Mouse (Mus musculus) embryonic facial prominence, embryonic 14.5 days (tissue): ENCODE data around the gene Dnal4. TPM values are rescaled to one million over a fixed set of nuclear protein-coding genes. Genes with fewer than 3 reads are reported as not detected.

Experiments
- ATAC-seq: fragments of 200-750 bp; cut with Nextera tagmentation; 2 replicates; pipeline ENCODE4 v1.8.0; 2017; ENCODE audit warnings: low read depth, moderate number of reproducible peaks, moderate TSS enrichment
- DNase-seq: peaks from one replicate; pipeline ENCODE4 v3.0.0-alpha.2; 2015; ENCODE audit warnings: low spot score
- H3K27ac ChIP-seq: fragments of 300-500 bp; sonication (generic); replicated peaks from 2 replicates; pipeline ENCODE4 v1.5.1; 2014; ENCODE audit warnings: low read depth, mild to moderate bottlenecking, low read length, moderate library complexity
- H3K27me3 ChIP-seq: fragments of 300-500 bp; sonication (generic); replicated peaks from 2 replicates; pipeline ENCODE4 v1.6.1; 2014; ENCODE audit warnings: low read length; ENCODE audit not compliant: control insufficient read depth, insufficient read depth
- H3K36me3 ChIP-seq: fragments of 300-500 bp; sonication (generic); 2 replicates; pipeline ENCODE4 v1.6.1; 2014; ENCODE audit warnings: low read length, mixed read lengths; ENCODE audit not compliant: control insufficient read depth, insufficient read depth
- H3K4me1 ChIP-seq: fragments of 300-500 bp; sonication (generic); 2 replicates; pipeline ENCODE4 v1.6.1; 2014; ENCODE audit warnings: antibody characterized with exemption, low read length; ENCODE audit not compliant: control insufficient read depth, insufficient read depth
- H3K4me2 ChIP-seq: fragments of 300-500 bp; sonication (generic); 2 replicates; pipeline ENCODE4 v1.6.1; 2014; ENCODE audit warnings: low read depth, mild to moderate bottlenecking, low read length, moderate library complexity, mixed read lengths
- H3K4me3 ChIP-seq: fragments of 300-500 bp; sonication (generic); 2 replicates; pipeline ENCODE4 v1.5.1; 2014; ENCODE audit warnings: low read depth, mild to moderate bottlenecking, low read length
- H3K9ac ChIP-seq: fragments of 300-500 bp; sonication (generic); 2 replicates; pipeline ENCODE4 v1.6.1; 2014; ENCODE audit warnings: low read depth, mild to moderate bottlenecking, low read length, moderate library complexity, mixed read lengths
- H3K9me3 ChIP-seq: fragments of 300-500 bp; sonication (generic); 2 replicates; pipeline ENCODE4 v1.6.1; 2016; ENCODE audit warnings: low read length; ENCODE audit not compliant: control insufficient read depth
- WGBS: fragments of 180-500 bp; shearing (Covaris S2); extraction: QIAGEN DNeasy Blood & Tissue Kit; methylation state at CpG from one replicate; pipeline ENCODE4 v1.1.7; 2014; 5-methylcytosine and 5-hydroxymethylcytosine counted together
- polyA plus RNA-seq: library from polyadenylated mRNA; unstranded; fragments of >200 nt; fragmentation: Nextera tagmentation; extraction: Ambion mirVana; gene quantifications from 2 replicates; pipeline ENCODE4 v1.2.1, GENCODE M21; 2014

The Dnal4 gene
- polyA plus RNA-seq, 1 experiment from 2014 or later, result 50.0 TPM

- Histone ChIP-seq H3K36me3 (no peaks in the 10 kb centered on the region), H3K4me2 (no peak overlapping the region), H3K9me3 (no peaks in the 10 kb centered on the region), H3K27me3 (no peaks in the 10 kb centered on the region), H3K9ac (no peak overlapping the region), H3K27ac (no peak overlapping the region), H3K4me3 (no peak overlapping the region), H3K4me1 (peaks cover 4% of the 10 kb centered on the region; the same call in 1 of the 2 replicates)
- ATAC-seq, result no peak
- 79% methylated on average over 3 of the region's 3 CpGs for WGBS
- DNase-seq, result no peak
These were observed 24.3 kb downstream of the Dnal4 start for GRCm38 (mm10) chr15:79753420-79753752.

- Histone ChIP-seq H3K4me1 (peaks cover 4% of the 10 kb centered on the region; the same call in 1 of the 2 replicates), H3K9ac (0 out of 2 replicates have a peak overlapping the region, but pooled peaks have one; percentile 31), H3K27me3 (no peaks in the 10 kb centered on the region), H3K4me3 (no peak overlapping the region), H3K9me3 (no peaks in the 10 kb centered on the region), H3K4me2 (no peak overlapping the region), H3K36me3 (no peaks in the 10 kb centered on the region), H3K27ac (no peak overlapping the region)
- DNase-seq, result peak; percentile 64
- 26% methylated on average over 11 of the region's 11 CpGs for WGBS
- peak; percentile 59 for ATAC-seq
These were observed 24.8 kb downstream of the Dnal4 start for GRCm38 (mm10) chr15:79752742-79753419.

- H3K4me3 ChIP-seq, result no peak overlapping the region
- ATAC-seq (no peak), DNase-seq (no peak)
- H3K9ac ChIP-seq, result no peak overlapping the region
- WGBS, result 88% methylated on average over 13 of the region's 17 CpGs
- H3K4me1 ChIP-seq, result peaks cover 4% of the 10 kb centered on the region; the same call in 1 of the 2 replicates
- no peak overlapping the region for H3K27ac ChIP-seq
- H3K4me2 ChIP-seq, result no peak overlapping the region
- no peaks in the 10 kb centered on the region for H3K27me3 ChIP-seq
- H3K9me3 ChIP-seq, result no peaks in the 10 kb centered on the region
- H3K36me3 ChIP-seq, result no peaks in the 10 kb centered on the region
These were observed 25.9 kb downstream of the Dnal4 start for GRCm38 (mm10) chr15:79751772-79752171.

GRCm38 (mm10) chr15:79750266-79750665 is 27.4 kb downstream of the Dnal4 start:
- no peak for ATAC-seq
- no peak overlapping the region for H3K9ac ChIP-seq
- DNase-seq, result no peak
- H3K36me3 ChIP-seq, result no peaks in the 10 kb centered on the region
- no peaks in the 10 kb centered on the region for H3K9me3 ChIP-seq
- no peak overlapping the region for H3K4me2 ChIP-seq
- no peaks in the 10 kb centered on the region for H3K4me1 ChIP-seq
- H3K27ac ChIP-seq, result no peak overlapping the region
- H3K4me3 ChIP-seq, result no peak overlapping the region
- WGBS, result 86% methylated on average over 8 of the region's 8 CpGs
- H3K27me3 ChIP-seq, result no peaks in the 10 kb centered on the region

- 93% methylated on average over 7 of the region's 7 CpGs for WGBS
These were observed 28.5 kb downstream of the Dnal4 start for GRCm38 (mm10) chr15:79749162-79749561.

GRCm38 (mm10) chr15:79747998-79748397 is 29.7 kb downstream of the Dnal4 start:
- no peak for DNase-seq

More at GRCm38 (mm10) chr15:79749162-79749561, 28.5 kb downstream of the Dnal4 start:
- Histone ChIP-seq H3K9me3 (no peaks in the 10 kb centered on the region), H3K4me3 (no peak overlapping the region), H3K4me2 (no peak overlapping the region), H3K27me3 (no peaks in the 10 kb centered on the region), H3K9ac (no peak overlapping the region), H3K4me1 (no peaks in the 10 kb centered on the region), H3K36me3 (no peaks in the 10 kb centered on the region), H3K27ac (no peak overlapping the region)
- ATAC-seq, result no peak
- no peak for DNase-seq

GRCm38 (mm10) chr15:79745883-79746282 is 31.8 kb downstream of the Dnal4 start:
- no peak overlapping the region for H3K27ac ChIP-seq
- no peaks in the 10 kb centered on the region for H3K9me3 ChIP-seq
- no peaks in the 10 kb centered on the region for H3K27me3 ChIP-seq
- H3K4me3 ChIP-seq, result no peak overlapping the region
- 81% methylated on average over 5 of the region's 5 CpGs for WGBS
- DNase-seq, result no peak
- peaks cover 9% of the 10 kb centered on the region for H3K4me1 ChIP-seq
- H3K9ac ChIP-seq, result no peak overlapping the region
- no peak for ATAC-seq
- H3K4me2 ChIP-seq, result no peak overlapping the region
- no peaks in the 10 kb centered on the region for H3K36me3 ChIP-seq

More at GRCm38 (mm10) chr15:79747998-79748397, 29.7 kb downstream of the Dnal4 start:
- Histone ChIP-seq H3K9ac (no peak overlapping the region), H3K36me3 (no peaks in the 10 kb centered on the region), H3K9me3 (no peaks in the 10 kb centered on the region), H3K4me1 (peaks cover 1% of the 10 kb centered on the region), H3K27ac (no peak overlapping the region), H3K27me3 (no peaks in the 10 kb centered on the region), H3K4me2 (no peak overlapping the region), H3K4me3 (no peak overlapping the region)
- no peak for ATAC-seq
- WGBS, result 54% methylated on average over 11 of the region's 11 CpGs

- Histone ChIP-seq H3K4me1 (peaks cover 9% of the 10 kb centered on the region), H3K36me3 (no peaks in the 10 kb centered on the region), H3K9ac (no peak overlapping the region), H3K27me3 (no peaks in the 10 kb centered on the region), H3K9me3 (no peaks in the 10 kb centered on the region), H3K4me3 (no peak overlapping the region), H3K27ac (no peak overlapping the region), H3K4me2 (no peak overlapping the region)
- DNase-seq, result no peak
- ATAC-seq, result no peak
- 81% methylated on average over 10 of the region's 10 CpGs for WGBS
These were observed 32.3 kb downstream of the Dnal4 start for GRCm38 (mm10) chr15:79745312-79745711.

GRCm38 (mm10) chr15:79744742-79745141 is 32.9 kb downstream of the Dnal4 start:
- Histone ChIP-seq H3K9ac (no peak overlapping the region), H3K36me3 (no peaks in the 10 kb centered on the region), H3K4me1 (peaks cover 9% of the 10 kb centered on the region), H3K9me3 (no peaks in the 10 kb centered on the region), H3K27ac (no peak overlapping the region), H3K4me2 (no peak overlapping the region), H3K4me3 (no peak overlapping the region), H3K27me3 (no peaks in the 10 kb centered on the region)
- DNase-seq (no peak), ATAC-seq (no peak)
- WGBS, result 70% methylated on average over 8 of the region's 8 CpGs
